Mouse (Mus musculus) embryo, embryonic 10 days (tissue): ENCODE data around the gene Hoxd3.

Experiments
- DNase-seq: peaks from one replicate; pipeline ENCODE4 v3.0.0-alpha.2; 2015; ENCODE audit warnings: low spot score

Hoxd3 gene

DNA sequence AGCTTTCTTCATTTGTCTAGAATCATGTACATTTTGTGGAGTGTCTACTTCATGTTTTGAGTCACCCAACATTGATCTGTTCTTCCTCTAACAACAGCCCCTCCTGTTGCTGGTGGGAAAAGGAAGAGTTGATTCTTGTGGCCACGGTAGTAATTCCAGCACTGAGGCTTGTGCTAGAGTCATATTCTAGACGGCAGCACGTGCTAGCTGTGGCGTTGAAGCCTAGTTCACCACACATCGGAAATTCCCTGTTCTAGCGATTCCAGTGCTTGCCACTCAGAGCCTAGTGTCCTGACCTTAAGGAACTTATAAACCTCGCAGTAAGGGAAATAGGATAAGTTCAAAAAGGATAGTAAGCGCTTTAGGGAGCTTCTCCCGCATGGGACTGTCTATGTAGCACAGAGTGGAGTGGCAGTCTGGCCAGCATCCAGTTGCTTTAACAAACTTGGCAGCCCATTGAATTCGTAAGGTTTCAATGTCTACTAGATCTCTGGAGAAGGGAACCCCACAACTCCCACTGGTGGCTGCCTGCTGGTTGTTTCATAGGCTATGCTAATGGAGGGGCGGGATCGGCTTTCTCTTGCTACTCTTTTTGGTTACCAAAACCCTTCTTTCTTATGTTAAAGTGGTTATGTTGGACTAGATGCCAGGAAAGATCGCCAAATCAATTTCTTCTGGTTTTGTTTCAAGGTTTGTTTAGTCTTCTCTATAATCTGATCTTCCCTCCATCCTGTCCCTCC lies 66.0 kb downstream of the Hoxd3 start:
- DNase-seq: no peak

DNA sequence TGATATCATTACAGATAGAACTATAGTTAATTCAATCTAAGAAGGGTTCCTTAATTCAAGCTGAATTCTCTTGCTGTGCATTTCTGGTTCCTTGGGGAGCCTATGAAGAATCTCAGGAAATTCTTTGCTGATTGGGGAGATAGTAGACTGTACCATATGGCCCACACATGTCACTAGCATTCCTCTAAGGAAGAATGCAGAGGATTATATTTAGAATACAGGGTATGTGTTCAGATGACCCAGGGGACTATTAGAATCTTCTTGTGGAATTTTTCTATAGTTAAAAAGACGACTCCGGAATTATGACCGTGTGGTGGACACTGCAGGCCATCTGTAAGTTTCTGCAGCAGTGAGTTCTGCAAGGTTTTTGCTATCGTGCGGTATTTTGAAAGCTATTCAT lies 69.7 kb downstream of the Hoxd3 start:
- no peak for DNase-seq

DNA sequence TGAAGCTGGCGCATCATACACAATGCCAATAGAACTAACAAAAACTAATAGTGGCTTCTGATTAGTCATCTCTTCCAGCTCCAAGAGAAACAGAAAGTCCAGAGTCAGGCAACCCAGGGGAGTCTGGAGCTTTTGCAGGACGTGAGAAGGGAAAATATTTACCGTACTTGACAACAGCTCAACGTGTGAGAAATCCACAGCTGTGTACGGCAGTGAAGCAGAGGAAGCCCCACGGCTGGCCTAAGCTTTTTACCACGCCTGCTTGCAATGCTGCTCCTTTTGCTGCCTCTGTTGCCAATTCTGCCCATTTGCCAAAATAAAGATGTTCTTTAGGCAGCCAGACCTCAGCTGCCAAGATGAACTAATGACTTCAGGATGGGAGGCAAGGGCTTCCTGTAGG lies 83.8 kb downstream of the Hoxd3 start:
- DNase-seq: peak; percentile 22
